Mouse (Mus musculus) lung, postnatal 0 days (tissue): Measurements from ENCODE around the gene Idh3a.

Source experiments
- CTCF ChIP-seq: IDR thresholded peaks from 2 replicates; pipeline ENCODE4 v1.5.1; 2016; ENCODE audit warnings: antibody characterized with exemption, mild to moderate bottlenecking
- EP300 ChIP-seq: IDR thresholded peaks from 2 replicates; pipeline ENCODE4 v1.6.1; 2016; ENCODE audit warnings: antibody characterized with exemption, mild to moderate bottlenecking, control low read depth

- TF ChIP-seq CTCF (peak; percentile 80), EP300 (no peak)
These were observed 18.8 kb downstream of the Idh3a start for GRCm38 (mm10) chr9:54604886-54605285.
